Mouse (Mus musculus) midbrain, embryonic 11.5 days (tissue): ENCODE measurements around the gene Cct2. TPM values are rescaled to one million over a fixed set of nuclear protein-coding genes. Genes with fewer than 3 reads are reported as not detected.
"Not testable (repeated sequence)": the region's sequence is repeated elsewhere in the genome, so short reads cannot be mapped to it uniquely, and the experiment has no call there.

Source experiments
- ATAC-seq: fragments of 200-750 bp; cut with Nextera tagmentation; 2 replicates; pipeline ENCODE4 v1.8.0; 2017; ENCODE audit warnings: moderate TSS enrichment, moderate library complexity; ENCODE audit not compliant: low FRiP score
- DNase-seq: peaks from one replicate; pipeline ENCODE4 v3.0.0; 2015; ENCODE audit warnings: low spot score; ENCODE audit errors: missing footprints
- H3K27ac ChIP-seq: fragments of 300-500 bp; sonication (generic); 2 replicates; pipeline ENCODE4 v1.5.1; 2014; ENCODE audit warnings: low read depth, low read length
- H3K27me3 ChIP-seq: fragments of 300-500 bp; sonication (generic); 2 replicates; pipeline ENCODE4 v1.6.1; 2014; ENCODE audit warnings: mild to moderate bottlenecking, low read length, moderate library complexity, mixed read lengths; ENCODE audit not compliant: control insufficient read depth, insufficient read depth
- H3K36me3 ChIP-seq: fragments of 300-500 bp; sonication (generic); 2 replicates; pipeline ENCODE4 v1.6.1; 2014; ENCODE audit warnings: mild to moderate bottlenecking, low read length, moderate library complexity, mixed read lengths; ENCODE audit not compliant: control insufficient read depth, insufficient read depth
- H3K4me1 ChIP-seq: fragments of 300-500 bp; sonication (generic); 2 replicates; pipeline ENCODE4 v1.6.1; 2014; ENCODE audit warnings: low read length; ENCODE audit not compliant: control insufficient read depth, insufficient read depth
- H3K4me2 ChIP-seq: fragments of 300-500 bp; sonication (generic); 2 replicates; pipeline ENCODE4 v1.6.1; 2014; ENCODE audit warnings: mild to moderate bottlenecking, moderate library complexity
- H3K4me3 ChIP-seq: fragments of 300-500 bp; sonication (generic); 2 replicates; pipeline ENCODE4 v1.5.1; 2014; ENCODE audit warnings: low read depth, low read length
- H3K9ac ChIP-seq: fragments of 300-500 bp; sonication (generic); 2 replicates; pipeline ENCODE4 v1.6.1; 2014; ENCODE audit warnings: low read length
- H3K9me3 ChIP-seq: fragments of 300-500 bp; sonication (generic); 2 replicates; pipeline ENCODE4 v1.6.1; 2016; ENCODE audit warnings: low read length; ENCODE audit not compliant: control insufficient read depth
- WGBS: fragments of 180-500 bp; shearing (Covaris S2); extraction: QIAGEN DNeasy Blood & Tissue Kit; methylation state at CpG from one replicate; pipeline ENCODE4 v1.1.7; 2014; 5-methylcytosine and 5-hydroxymethylcytosine counted together
- polyA plus RNA-seq: library from polyadenylated mRNA; unstranded; fragments of >200 nt; fragmentation: Nextera tagmentation; extraction: Ambion mirVana; gene quantifications from 2 replicates; pipeline ENCODE4 v1.2.1, GENCODE M21; 2014

Cct2 gene
- polyA plus RNA-seq, 1 experiment from 2014 or later: 338 TPM

DNA sequence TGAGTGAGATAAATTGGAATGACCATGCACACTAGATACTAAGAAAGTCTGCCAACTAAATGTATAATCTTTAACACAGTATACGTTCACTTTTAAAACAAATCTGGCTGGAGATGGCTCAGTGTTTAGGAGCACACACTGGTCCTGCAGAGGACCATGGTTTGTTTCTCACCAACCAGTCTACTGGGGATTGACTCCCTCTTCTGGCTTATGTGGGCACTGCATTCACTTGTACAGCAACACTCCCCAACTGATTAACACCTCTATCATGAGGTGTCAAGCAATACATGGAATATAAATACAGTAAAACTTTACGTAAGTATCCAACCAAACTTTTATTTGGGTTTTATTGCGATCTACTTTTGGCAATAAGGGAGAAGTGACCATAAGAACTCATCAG, 5.5 kb upstream of the Cct2 start:
- no peak for ATAC-seq
- no peak for DNase-seq
- Histone ChIP-seq H3K9ac (no peak overlapping the region), H3K9me3 (no peaks in the 10 kb centered on the region), H3K27ac (no peak overlapping the region), H3K4me2 (no peak overlapping the region), H3K27me3 (no peaks in the 10 kb centered on the region), H3K36me3 (peaks cover 2% of the 10 kb centered on the region; the same call in 1 of the 2 replicates), H3K4me3 (no peak overlapping the region), H3K4me1 (no peaks in the 10 kb centered on the region)
- WGBS: 92% methylated on average over 3 of the region's 3 CpGs

DNA sequence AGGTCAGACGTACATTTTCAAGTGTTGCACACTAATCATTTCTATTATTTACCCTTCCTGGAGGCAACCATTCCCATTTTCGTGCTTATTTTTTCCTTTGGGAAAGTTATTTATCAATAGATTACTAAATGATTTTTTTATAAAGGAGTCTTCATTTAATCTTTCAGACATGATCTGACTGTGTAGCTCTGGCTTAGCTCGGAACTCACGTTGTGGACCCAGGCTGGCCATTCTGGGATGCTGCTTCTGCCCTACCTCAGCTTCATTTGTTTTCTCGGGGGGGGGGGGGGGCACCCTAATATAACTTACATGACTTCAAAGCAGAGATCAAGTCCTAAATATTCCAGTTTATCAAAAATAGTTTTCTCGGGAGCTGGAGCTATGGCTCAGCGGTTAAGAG, 462 bp upstream of the Cct2 start:
- 13% methylated on average over 7 of the region's 7 CpGs for WGBS
- DNase-seq (no peak), ATAC-seq (peak; percentile 54)
- Histone ChIP-seq H3K27ac (peak overlapping the region; percentile 54), H3K4me2 (peak overlapping the region; percentile 88), H3K4me1 (peaks cover 4% of the 10 kb centered on the region), H3K27me3 (no peaks in the 10 kb centered on the region), H3K9me3 (no peaks in the 10 kb centered on the region), H3K9ac (peak overlapping the region; percentile 61), H3K36me3 (peaks cover 20% of the 10 kb centered on the region), H3K4me3 (peak overlapping the region; percentile 93)

- peaks cover 4% of the 10 kb centered on the region for H3K4me1 ChIP-seq
- H3K9ac ChIP-seq: peak overlapping the region; percentile 83
- H3K4me2 ChIP-seq: peak overlapping the region; percentile 88
- WGBS: 6% methylated on average over 15 of the region's 15 CpGs
- H3K27me3 ChIP-seq: no peaks in the 10 kb centered on the region
- ATAC-seq (0 out of 2 replicates have a peak, but pooled peaks have one; percentile 4), DNase-seq (no peak)
- H3K27ac ChIP-seq: no peak overlapping the region
- H3K36me3 ChIP-seq: peaks cover 20% of the 10 kb centered on the region
- H3K4me3 ChIP-seq: peak overlapping the region; percentile 93
- H3K9me3 ChIP-seq: no peaks in the 10 kb centered on the region
These were observed 740 bp downstream of the Cct2 start for GRCm38 (mm10) chr10:117062894-117063253.

DNA sequence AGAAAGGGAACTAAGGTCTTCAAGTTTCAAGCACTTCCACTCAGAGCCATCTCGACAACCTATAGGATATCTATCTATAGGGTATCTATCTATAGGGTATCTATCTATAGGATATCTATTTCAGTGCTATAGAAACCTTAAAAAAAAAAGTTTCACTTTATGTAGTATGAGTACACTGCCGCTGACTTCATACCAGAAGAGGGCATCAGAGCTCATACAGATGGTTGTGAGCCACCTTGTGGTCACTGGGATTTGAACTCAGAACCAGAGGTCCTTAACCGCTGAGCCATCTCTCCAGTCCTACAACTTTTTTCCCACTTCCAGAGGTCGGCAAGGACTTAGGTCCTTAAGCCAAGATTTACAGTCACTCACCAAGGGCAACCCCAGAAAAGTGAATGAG, 7.9 kb downstream of the Cct2 start:
- Histone ChIP-seq H3K9me3 (no peaks in the 10 kb centered on the region), H3K27ac (no peak overlapping the region), H3K4me1 (no peaks in the 10 kb centered on the region), H3K4me2 (no peak overlapping the region), H3K36me3 (peaks cover 64% of the 10 kb centered on the region), H3K4me3 (no peak overlapping the region), H3K9ac (no peak overlapping the region), H3K27me3 (no peaks in the 10 kb centered on the region)
- ATAC-seq (no peak), DNase-seq (no peak)
- 94% methylated on average over 4 of the region's 4 CpGs for WGBS

- Histone ChIP-seq H3K4me1 (no peaks in the 10 kb centered on the region), H3K4me3 (no peak overlapping the region), H3K27me3 (no peaks in the 10 kb centered on the region), H3K27ac (no peak overlapping the region), H3K4me2 (no peak overlapping the region), H3K36me3 (peaks cover 31% of the 10 kb centered on the region), H3K9ac (no peak overlapping the region), H3K9me3 (no peaks in the 10 kb centered on the region)
- DNase-seq (no peak), ATAC-seq (no peak)
- WGBS: 81% methylated on average over 4 of the region's 4 CpGs
These were observed 13.5 kb downstream of the Cct2 start for GRCm38 (mm10) chr10:117049961-117050597.

- Histone ChIP-seq H3K27me3 (no peaks in the 10 kb centered on the region), H3K27ac (no peak overlapping the region), H3K4me1 (no peaks in the 10 kb centered on the region), H3K9me3 (no peaks in the 10 kb centered on the region), H3K9ac (no peak overlapping the region), H3K4me2 (no peak overlapping the region), H3K4me3 (no peak overlapping the region), H3K36me3 (peaks cover 27% of the 10 kb centered on the region)
- WGBS: 79% methylated on average over 4 of the region's 4 CpGs
- no peak for ATAC-seq
- no peak for DNase-seq
These were observed 14.4 kb downstream of the Cct2 start for GRCm38 (mm10) chr10:117049253-117049652.

DNA sequence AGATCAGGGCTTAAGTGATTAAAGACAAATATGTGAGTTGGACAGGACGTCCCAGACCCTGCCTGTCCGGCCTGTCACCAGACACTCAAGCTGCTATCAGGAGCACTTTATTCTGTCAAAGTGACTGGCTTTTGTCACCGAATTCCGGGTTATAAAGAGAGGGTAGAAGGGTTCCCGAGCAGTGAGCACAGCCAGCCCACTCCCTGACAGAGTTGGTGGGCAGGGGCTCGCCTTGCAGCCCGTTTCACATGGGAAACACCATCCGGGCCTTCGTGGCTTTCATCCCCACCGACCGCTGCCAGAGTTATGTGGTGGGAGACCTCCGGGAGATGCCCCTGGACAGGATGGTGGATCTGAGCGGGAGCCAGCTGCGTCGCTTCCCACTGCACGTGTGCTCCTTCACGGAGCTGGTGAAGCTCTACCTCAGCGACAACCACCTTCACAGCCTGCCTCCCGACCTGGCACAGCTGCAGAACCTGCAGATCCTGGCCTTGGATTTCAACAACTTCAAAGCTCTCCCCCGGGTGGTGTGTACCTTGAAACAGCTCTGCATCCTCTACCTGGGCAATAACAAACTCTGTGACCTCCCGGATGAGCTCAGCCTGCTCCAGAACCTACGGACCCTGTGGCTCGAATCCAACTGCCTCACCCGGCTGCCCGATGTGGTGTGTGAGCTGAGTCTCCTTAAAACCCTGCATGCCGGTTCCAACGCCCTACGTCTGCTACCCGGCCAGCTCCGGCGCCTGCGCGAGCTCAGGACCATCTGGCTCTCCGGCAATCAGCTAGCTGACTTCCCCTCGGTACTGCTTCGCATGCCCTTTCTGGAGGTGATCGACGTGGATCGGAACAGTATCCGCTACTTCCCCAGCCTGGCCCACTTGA, 18.2 kb downstream of the Cct2 start, which contains the start of gene Lrrc10:
Gene Lrrc10, plus strand, starts transcription at position 167 of the 882 bp plus-strand sequence.
- WGBS: 53% methylated on average over 40 of the region's 40 CpGs
- no peak within 1 kb of the TSS for H3K4me3 ChIP-seq
- no peak within 1 kb of the TSS for H3K9ac ChIP-seq

DNA sequence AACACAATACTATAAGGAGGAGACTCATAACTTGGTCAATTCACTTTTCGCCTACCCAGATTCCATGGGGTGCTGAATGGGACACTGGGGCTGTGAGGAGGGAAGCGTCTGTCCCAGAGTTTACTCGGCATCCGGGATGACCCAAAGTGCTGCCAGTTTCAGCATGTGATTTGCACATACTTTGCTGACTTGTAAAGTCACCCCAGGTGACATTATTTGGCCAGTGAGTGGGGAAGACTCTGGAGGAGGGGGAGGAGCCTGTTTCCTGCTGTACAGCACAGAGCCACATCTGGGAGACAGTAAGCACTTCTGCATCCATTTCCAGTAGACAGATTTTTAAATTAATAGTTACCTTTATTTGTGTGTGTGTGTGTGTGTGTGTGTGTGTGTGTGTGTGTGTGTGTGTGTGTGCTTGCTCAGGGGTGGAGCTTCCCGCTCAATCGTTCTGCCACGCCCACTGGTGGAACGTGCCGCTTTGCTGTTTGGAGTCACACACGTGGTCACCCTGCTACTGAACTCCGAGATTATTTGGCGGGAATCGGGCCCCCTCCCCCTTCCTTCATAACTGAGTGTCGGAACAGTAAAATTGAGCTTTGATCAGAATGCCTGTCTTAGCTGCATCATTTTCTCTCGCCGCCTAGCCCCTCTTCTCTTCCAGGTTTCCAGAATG, 20.0 kb downstream of the Cct2 start:
- H3K9me3 ChIP-seq, ATAC-seq, H3K27me3 ChIP-seq, DNase-seq, H3K9ac ChIP-seq, H3K4me2 ChIP-seq, H3K4me3 ChIP-seq, H3K27ac ChIP-seq, H3K4me1 ChIP-seq, H3K36me3 ChIP-seq: not testable (repeated sequence)
- WGBS: 56% methylated on average over 15 of the region's 16 CpGs

More for the DNA sequence above, 18.2 kb downstream of the Cct2 start, which contains the start of gene Lrrc10:
- H3K36me3 ChIP-seq: no peaks in the 10 kb centered on the region
- H3K4me1 ChIP-seq: no peaks in the 10 kb centered on the region
- no peak within 1 kb of the TSS for H3K27ac ChIP-seq
- DNase-seq: no peak
- peak; percentile 43; the same call in 1 of the 2 replicates for ATAC-seq
- peak within 1 kb of the TSS; percentile 2; the same call in 1 of the 2 replicates for H3K4me2 ChIP-seq
- H3K27me3 ChIP-seq: no peaks in the 10 kb centered on the region
- H3K9me3 ChIP-seq: no peaks in the 10 kb centered on the region
